Mouse (Mus musculus) lung, postnatal 25 days (tissue): ENCODE measurements at regions not wholly inside any gene's neighbourhood (a gene's known extent, or its start where the extent isn't known, plus 50 kb on each side); places are given as distances from the start of the nearest gene placed in this dataset.

Source experiments
- DNase-seq: peaks from one replicate; pipeline ENCODE4 v3.0.0; 2022; ENCODE audit warnings: low spot score

DNA sequence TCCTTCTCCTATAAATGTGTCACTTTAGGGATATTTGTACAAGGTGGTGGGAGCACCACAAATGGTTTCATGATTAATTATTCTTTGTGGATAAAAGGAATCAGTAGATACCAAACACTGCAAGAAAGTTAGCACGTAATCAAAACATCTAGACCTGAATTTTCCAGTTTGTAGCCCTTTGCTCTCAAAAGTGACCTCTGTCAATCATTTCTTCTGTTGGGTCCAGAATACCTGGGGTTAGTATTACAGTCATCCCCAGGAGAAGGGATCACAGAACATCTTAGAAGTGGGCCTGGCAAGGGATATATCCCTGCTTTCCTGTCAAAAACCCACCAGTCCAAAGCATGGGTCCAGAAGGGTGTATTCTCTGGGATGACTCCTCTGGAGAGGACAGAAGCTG is 122.1 kb upstream of the Zmiz1 start:
- no peak for DNase-seq

DNA sequence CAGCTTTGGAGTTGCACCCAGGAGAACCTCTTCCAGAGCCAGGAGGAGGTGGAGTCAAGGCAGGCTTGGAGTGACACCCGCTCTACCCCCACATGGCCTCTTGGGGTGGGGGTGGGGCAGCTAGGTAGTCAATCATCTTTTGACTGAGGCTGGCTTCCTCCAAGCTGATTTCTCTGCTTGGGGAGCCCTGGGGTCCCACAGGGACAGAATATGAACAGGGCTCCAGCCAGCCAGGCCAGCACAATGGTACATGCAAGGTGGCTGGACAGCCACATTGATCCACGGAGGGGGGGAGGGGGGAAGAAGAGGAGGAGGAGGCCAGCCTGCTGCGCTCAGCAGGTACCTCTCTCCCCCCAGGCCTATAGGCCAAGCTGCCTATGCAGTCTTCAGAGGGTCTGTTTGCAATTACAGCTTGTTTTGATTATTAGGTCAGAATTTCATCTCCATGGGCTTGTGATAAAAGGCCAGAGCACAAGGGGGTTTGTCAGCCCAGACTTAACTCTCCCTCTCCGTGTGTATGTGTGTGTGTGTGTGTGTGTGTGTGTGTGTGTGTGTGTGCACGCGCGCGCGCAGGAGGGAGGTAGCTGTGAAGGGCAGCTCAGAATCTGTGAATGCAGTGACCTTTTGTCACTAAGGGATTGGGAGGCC is 120.5 kb upstream of the Zmiz1 start:
- no peak for DNase-seq

DNA sequence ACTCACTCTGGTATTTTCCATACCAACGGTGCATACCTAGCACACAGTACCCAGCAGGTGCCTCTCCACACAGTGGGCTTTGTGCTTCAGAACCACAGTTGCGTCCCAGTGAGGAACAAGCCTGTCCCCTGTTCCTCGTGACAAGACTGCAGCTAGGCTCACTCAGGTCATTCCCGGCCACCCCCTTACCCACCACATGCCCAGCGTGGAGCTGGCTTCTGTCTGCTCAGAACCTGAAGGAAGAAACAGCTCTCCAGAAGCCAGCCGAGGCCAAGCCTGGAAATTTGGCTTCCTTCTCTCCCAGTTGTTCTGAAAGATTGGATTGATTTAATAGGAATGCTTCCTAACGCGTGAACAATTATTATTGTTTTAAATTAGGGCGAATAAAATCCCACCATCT is 118.1 kb upstream of the Zmiz1 start:
- no peak for DNase-seq

DNA sequence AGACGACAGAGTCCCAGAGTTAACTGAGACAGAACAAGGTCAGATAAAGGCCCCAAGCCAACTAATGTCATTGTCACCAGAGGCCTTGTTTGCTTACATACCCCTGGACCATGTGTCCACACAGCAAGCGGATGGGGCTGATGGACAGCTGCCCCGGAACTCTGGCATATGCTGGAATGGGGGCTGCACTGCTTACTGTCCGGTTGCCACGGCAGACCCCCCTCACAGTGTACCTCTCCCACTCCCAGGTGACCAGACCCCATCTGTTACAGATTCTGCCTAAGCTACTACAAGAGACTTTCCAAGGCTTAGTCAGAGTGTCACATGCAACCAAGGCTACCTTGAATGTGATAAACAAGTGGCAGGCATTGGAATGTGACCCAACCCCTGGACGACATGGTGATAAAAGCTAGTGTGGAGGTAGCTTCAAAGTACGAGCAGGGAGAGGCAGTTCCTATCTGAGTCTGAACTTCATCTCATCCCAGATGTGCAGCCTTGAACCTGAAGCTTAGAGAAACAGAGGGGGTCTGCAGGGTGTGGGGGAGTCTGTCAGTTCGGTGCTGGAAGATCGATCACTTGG is 117.0 kb upstream of the Zmiz1 start:
- DNase-seq, result no peak

DNA sequence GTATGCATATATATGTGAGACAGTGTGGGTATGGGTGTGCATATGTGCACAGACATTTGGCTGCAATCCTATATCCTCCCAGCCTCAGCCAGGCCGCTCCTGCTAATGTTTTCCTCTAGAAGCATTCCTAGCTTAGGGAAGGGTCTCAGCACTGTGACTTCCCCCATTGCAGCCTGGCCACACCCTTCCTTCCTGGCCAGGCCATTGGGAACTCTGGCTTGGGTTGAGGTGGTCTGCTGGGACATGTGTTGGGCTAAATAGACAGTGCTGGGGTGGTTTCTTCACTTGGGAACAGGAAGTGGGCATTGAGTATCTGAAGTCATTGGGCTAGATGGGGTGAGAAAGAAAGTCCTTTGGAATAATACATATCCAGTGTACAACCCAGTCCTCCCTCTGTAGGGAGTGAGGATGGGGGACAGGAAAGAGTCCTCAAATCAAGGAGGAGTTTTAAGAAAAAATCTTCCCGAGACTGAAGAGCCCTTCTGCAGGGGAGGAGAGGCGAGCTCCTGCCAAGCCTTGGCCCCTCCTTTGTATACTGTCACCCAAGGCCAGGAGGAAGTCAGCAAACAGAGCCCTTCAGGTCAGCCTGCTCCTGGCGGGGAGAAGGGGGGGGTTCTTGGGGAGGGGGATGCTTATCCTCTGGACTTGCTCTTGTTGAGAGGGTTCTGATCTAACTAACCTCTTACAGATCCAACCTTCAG is 116.0 kb upstream of the Zmiz1 start:
- DNase-seq, result no peak

DNA sequence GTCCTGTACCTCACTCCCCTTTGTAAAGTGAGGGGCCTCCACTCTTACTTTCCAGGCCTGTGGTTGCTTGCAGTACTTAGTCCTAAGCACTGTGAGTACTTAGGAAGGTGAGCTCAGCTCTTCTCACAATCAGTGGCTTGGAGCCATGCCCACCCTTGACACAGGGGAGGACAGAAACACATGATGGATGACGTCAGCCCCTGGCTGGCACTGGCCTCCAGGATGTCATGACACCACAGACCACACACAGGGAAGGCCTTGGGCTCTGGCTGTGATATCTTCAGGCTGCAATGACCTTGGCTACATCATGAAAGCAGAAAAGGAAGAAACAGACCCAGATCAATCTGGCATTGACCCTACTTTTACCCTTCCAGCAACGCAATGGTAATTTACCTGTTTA is 113.0 kb upstream of the Zmiz1 start:
- peak; percentile 54 for DNase-seq

DNA sequence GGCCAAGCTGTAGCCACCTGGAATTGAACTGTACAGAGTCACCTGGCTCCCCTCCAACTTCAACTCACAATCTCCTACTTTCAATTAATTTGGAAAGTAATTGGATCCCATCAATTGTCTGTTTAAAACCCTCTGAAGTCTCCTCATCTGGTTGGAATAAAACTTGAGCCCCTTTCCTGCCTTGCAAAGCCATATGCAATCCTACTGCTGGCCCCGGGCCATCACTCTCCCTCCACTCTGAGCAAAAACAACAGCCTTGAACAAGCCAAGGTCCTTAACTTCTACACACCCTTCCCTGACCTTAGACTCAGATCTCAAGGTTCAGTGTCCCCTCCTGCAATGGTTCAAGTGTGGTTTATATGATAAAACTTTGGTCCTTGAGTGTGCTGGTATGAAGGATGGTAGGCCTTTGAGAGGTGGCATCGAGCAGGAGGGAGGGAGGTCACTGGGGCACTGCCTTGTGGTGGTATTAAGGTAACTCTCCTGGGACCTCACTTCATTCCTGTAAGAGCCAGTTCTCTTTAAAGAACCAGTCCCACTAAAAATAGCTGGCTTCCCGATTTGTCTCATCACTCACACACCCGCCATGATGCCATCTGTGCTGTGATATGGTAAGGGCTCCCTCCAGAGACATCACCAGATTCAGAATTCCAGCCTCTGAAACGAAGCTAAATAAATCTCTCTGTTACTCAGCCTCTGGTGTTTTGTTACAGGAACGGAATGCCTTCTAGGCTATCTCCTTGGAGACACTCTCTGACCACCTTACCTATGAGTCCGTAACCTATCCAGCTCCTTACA is 112.0 kb upstream of the Zmiz1 start:
- no peak for DNase-seq

DNA sequence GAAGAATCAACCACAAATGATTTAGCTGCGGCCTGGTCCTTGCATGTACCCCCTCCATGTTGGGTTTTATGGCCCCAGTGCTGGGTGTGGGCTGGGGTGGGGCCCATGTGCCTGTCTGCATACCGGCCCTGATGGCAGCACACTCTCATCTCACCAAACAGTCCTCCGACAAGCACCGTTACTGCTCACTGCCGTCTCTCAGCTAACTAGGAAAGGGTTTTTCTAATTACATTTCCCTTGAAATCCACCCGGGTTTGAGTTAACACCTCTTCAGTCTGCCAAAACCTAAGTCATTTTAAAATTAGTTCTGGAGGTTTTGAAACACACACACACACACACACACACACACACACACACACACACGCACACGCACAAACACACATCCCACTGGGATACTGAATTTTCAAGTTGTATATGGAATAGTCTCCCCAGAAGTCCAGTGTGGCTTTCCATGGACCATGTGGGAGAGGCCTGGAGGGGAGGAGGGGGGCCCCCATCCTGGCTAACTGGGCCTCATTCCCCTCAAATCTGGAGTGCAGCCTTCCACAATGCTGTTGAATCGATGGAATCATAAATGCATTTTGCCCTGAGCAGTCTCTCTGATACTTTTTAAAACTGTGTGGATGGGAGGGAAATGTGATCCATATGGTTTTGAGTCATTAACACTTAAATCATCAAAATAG is 108.6 kb upstream of the Zmiz1 start:
- DNase-seq, result no peak

DNA sequence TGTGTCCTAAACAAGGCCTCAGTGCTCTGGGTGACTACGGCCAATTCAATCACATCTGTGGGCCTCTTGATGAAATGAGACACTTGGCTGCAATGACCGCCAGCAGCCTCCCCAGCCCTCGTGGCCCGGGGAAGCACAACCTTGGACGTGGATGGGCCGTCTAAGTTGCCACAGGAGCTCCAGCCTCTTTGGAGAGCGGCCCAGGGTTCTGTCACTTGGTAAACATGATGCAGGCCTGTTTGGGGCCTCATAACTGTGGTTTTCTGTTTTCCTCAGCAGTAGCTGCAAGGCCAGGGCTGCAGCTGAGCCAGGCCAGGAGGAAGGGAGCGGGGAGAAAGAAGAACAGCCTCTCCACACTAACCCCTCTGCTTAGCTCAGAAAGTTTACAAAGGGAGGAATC is 105.2 kb upstream of the Zmiz1 start:
- DNase-seq, result peak; percentile 62

DNA sequence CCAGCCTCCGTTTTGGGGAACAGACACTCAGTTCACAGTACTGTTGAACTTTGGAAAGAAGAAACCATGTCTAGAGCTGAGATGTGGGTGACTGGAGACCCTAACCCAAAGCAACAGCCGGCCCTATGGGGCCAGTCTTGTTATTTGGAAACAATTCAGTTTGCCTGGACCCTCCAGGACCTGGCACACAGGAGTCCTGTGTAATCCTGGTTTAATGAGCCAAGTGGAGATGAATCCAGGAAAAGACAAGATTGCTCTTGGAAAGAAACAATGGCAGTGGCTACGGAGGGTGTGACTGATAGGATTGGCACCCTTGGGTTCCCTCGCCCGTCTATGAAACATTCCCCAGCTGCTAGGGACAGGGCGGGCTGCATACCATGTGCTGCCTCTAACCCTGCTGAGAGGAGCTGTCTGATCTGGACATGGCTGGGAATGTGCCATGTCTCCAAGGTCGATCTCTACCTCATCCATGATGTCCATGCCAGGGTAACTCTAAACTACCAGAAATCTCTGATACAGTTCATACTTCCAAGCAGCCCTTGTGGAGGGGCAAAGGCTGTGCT is 104.6 kb upstream of the Zmiz1 start:
- DNase-seq, result no peak

DNA sequence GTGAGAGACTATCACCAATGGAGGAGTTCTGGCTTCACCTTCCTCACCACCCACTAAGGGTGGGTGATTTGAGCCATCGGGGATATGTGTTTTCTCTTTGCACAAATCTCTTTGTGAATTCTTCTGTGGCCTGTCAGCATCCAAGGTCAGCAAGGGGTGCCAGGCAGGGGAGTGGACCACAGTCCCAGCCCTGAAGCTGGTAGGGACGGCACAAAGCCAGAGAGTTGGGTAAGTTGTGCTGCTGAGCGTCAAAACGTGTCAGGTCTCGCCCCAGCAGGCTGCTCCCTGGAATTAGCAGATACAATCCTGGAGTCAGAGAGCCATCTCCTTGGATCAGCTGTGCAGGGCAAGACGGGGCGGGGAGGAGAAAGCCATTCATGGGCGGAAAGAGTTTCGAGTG is 101.2 kb upstream of the Zmiz1 start:
- no peak for DNase-seq

DNA sequence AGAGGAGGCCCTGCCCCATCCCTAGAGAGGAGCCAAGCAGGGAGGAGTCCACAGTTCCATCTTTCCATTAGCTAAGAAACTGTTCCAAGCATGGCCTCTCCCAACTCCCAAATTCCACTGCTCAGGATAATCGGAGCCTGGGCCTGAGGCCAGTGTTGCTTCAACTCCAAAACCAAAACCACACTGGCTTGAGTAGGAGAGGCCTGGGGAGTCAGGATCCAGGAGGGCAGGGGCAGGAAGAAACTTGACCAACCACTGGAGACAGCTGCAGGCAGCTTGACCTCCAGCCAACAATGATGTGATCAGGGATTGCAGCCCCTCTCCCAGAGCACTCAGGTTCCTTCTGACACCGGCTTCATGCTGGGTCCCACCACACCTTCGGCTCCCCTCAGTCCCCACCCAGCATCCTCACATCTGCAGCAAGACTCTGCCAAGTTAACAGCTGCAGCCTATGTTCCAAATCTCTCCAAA is 99.1 kb upstream of the Zmiz1 start:
- peak; percentile 57 for DNase-seq

DNA sequence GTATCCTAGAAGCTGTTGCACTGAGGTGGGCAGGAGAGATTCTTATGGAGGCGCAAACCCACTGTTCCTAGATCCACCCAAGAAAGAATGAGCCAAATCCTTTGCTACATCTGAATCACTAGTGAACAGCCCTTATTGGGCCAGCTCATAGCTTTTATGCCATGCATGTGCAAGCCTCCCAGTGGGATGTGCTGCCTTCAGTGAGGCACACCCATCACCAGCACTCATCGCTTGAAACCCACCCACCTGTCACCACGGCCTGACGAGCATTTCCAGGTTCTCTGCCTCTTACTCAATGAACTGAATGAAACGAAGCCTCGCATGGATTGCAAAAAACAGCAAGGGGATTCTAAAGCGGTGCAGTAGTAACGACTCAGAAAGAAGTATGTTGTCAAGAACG is 98.3 kb upstream of the Zmiz1 start:
- no peak for DNase-seq

DNA sequence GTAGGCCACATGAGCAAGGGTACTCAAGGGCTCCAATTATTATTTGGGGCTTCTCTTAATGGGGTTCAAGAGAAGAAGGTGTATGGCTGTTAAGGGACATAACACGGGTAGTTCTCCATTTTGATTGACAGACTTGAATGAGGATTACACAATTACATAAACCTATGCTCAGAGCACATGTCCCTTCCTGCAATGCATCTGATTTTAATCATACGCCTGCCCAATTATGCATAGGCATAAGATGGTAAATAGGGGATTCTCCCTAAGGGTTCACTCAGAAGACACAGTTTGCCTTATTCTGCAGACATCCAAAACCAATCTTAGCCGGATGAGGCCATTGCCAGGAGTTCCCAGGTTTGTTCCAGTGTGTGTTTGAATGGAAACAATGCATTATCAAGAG is 97.9 kb upstream of the Zmiz1 start:
- no peak for DNase-seq

DNA sequence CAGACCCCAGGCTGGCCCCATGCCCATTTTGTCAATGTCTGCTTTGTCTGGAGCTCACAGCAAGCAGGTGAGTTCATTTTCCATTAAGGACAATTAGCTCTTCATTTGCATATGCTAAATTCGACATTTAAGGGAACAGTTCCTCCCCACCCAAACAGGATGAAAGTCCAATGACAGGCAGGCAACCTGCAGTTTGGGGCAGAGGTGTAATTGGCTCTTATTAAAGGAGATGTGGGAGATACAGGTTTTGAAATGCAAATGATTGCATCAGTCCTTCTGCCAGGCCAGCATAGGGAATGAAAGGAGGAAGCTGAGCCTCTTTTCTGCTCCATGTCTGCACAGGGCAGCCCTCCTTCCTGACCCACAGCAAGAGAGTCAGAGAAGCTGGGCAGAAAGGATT is 96.2 kb upstream of the Zmiz1 start:
- no peak for DNase-seq

DNA sequence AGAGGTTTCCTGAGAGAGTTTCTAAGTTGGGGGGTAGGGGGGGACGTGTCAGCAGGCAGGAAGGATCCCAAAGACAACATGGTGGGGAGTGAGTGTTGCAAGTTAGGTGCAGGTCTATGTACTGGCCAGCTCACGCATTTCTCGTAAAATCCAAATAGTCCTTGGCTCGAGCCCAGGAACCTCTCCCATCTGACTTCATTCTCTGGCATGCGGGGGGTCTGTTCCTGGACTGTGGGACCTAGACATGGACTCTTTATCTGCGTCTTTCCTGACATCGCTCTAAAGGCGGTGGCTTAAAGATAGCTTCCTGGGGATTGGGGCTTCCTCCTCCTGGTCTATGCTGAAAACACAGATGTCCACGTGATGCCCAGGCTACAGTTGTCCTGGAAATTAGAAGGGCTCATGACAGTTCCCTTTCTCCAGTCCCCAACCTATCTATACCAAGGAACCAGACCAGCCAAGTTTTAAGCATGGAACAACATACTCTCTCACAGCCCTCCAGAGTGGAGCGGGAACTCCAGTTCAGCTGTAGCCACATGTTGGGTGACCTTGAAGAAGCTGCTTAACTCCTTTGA is 93.7 kb upstream of the Zmiz1 start:
- DNase-seq, result no peak

DNA sequence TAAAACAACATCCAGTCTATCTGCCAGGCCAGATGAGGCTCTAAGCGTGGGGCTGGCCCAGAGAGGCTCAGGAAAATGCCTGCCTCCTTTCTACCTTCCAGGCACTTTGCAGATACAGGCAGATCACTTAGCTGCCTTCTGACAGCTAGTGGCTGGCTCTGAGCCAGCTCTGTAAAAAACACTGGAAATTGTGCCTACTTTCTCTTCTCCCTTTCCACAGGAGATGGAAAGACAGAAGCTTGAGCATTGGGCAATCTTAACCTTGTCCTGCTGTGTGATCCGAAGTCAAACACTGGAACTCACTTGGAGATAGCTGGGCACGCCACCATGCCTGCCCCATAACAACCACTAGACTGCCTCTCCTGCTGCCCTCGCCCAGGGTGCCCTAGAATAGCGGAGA is 93.0 kb upstream of the Zmiz1 start:
- DNase-seq, result no peak

DNA sequence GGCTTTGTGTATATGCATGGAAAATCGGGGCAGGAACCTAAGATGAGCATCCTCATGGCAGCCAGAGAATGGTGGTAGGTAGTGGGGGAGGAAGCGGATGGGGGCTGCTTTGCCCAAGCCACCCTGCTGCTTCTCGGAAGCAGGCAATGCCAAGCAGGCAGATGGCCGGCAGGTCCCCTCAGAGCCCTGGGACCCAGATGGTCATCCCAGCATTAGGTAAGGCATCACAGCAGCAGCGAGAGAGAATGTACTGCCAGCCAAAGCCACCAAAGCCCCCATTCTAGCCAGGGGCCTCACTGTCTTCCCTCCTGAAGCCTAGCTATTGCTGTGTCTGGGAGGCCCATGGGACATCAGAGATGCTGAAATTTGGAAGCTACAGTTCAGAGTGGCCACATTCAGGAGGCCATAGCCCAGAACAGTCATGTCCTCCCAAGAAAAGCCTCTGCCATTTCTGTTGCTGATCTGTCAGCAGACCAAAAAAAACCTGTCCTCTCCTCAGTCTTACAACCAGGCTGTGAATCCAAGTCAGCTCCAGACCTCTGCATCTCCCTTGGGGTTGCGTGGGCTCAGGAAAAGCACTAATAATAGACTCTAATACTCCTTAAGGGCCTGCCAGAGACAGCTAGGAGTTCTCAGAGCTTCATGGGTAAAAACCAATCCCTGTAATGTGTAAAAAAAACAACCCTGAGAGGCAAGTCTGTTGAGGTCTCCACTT is 88.5 kb upstream of the Zmiz1 start:
- no peak for DNase-seq

DNA sequence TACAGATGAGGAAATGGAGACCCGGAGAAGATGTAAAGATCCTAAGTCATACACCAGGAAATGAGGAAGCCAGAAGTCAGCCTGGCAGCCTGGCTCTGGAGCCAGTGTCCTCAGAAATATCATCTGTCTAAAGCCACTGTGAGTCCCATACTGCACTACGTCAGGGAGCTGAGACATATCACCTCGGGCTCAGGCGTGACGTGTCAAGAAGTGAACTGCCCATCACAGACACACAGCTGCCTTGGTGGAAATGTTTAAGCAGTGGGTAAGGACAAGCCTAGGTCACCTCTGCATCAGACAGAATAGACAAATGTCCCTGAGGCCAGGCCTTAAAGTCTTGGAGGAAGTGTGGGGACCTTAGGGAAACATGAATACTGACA is 88.0 kb upstream of the Zmiz1 start:
- no peak for DNase-seq

DNA sequence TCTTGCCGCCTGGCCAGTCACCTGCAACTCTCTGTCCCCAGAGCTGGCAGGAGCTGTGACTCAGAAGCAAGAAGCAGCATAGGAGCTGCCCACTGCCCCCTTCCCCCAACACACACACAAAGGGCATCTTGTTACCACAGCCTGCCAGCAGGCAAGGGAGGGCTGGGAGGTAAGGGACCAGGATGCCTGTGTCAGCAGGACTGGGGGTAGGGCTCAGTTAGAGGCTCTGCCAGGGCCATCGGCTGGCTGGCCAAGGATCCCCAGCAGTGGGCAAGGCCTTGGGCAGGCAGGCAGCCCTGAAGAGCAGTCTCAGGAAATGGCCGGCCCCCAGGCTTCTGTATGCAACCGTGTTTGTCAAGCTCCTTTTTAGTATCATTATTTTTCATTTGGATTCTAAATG is 87.3 kb upstream of the Zmiz1 start:
- DNase-seq, result no peak

DNA sequence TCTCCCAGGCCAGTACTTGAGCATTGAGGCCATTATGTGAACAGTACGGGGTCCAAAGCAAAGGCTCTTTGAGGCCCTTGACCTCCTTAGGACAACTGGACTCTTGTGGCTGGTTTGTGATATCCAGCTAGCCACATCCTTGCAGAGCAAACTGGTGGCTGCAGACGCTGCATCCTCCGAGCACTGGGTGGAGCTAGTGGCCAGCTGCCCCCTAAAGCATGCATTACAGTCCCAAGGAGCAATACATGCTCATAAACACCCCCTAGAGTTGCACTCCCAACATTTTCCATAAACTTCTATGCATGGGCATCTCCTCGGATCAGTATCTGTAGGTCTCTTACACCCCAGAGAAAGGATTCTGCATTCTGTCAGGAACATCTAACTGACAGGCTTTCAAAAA is 86.4 kb upstream of the Zmiz1 start:
- no peak for DNase-seq
